Mouse (Mus musculus) embryonic facial prominence, embryonic 15.5 days (tissue): ENCODE data around the gene Uba52. TPM values are rescaled to one million over a fixed set of nuclear protein-coding genes. Genes with fewer than 3 reads are reported as not detected.
"Not testable (repeated sequence)": the region's sequence is repeated elsewhere in the genome, so short reads cannot be mapped to it uniquely, and the experiment has no call there.

ENCODE experiments used
- ATAC-seq: fragments of 200-750 bp; cut with Nextera tagmentation; 2 replicates; pipeline ENCODE4 v1.8.0; 2017; ENCODE audit warnings: low read depth, moderate TSS enrichment; ENCODE audit not compliant: insufficient number of reproducible peaks, low FRiP score, low TSS enrichment
- H3K27ac ChIP-seq: fragments of 300-500 bp; sonication (generic); replicated peaks from 2 replicates; pipeline ENCODE4 v1.5.1; 2015; ENCODE audit warnings: mild to moderate bottlenecking, inconsistent platforms
- H3K27me3 ChIP-seq: fragments of 300-500 bp; sonication (generic); 2 replicates; pipeline ENCODE4 v1.6.1; 2015; ENCODE audit warnings: inconsistent platforms
- H3K36me3 ChIP-seq: fragments of 300-500 bp; sonication (generic); 2 replicates; pipeline ENCODE4 v1.6.1; 2015; ENCODE audit warnings: mild to moderate bottlenecking, inconsistent platforms
- H3K4me1 ChIP-seq: fragments of 300-500 bp; sonication (generic); 2 replicates; pipeline ENCODE4 v1.6.1; 2015; ENCODE audit warnings: inconsistent platforms
- H3K4me2 ChIP-seq: fragments of 300-500 bp; sonication (generic); replicated peaks from 2 replicates; pipeline ENCODE4 v1.6.1; 2015; ENCODE audit warnings: mild to moderate bottlenecking, inconsistent platforms
- H3K4me3 ChIP-seq: fragments of 300-500 bp; sonication (generic); replicated peaks from 2 replicates; pipeline ENCODE4 v1.5.1; 2015; ENCODE audit warnings: mild to moderate bottlenecking, inconsistent platforms
- H3K9ac ChIP-seq: fragments of 300-500 bp; sonication (generic); 2 replicates; pipeline ENCODE4 v1.6.1; 2015; ENCODE audit warnings: inconsistent platforms
- H3K9me3 ChIP-seq: fragments of 300-500 bp; sonication (generic); replicated peaks from 2 replicates; pipeline ENCODE4 v1.6.1; 2016; ENCODE audit warnings: inconsistent platforms
- WGBS: fragments of 180-500 bp; shearing (Covaris S2); methylation state at CpG from one replicate; pipeline ENCODE4 v1.1.7; 2015; 5-methylcytosine and 5-hydroxymethylcytosine counted together
- polyA plus RNA-seq: library from polyadenylated mRNA; unstranded; fragments of >200 nt; fragmentation: Nextera tagmentation; extraction: Ambion mirVana; gene quantifications from 2 replicates; pipeline ENCODE4 v1.2.1, GENCODE M21; 2015

Uba52 gene
- polyA plus RNA-seq, 1 experiment from 2014 or later, result 1,016 TPM

GRCm38 (mm10) chr8:70512253-70512903 lies 1.8 kb upstream of the Uba52 start:
- H3K9me3 ChIP-seq, result no peaks in the 10 kb centered on the region
- WGBS, result 92% methylated on average over 11 of the region's 11 CpGs
- no peaks in the 10 kb centered on the region for H3K27me3 ChIP-seq
- no peak overlapping the region for H3K27ac ChIP-seq
- H3K36me3 ChIP-seq, result peaks cover 48% of the 10 kb centered on the region
- ATAC-seq, result no peak
- H3K4me3 ChIP-seq, result no peak overlapping the region
- H3K4me1 ChIP-seq, result peaks cover 21% of the 10 kb centered on the region
- H3K4me2 ChIP-seq, result no peak overlapping the region
- no peak overlapping the region for H3K9ac ChIP-seq

- no peak overlapping the region for H3K27ac ChIP-seq
- peak overlapping the region; percentile 77; the same call in 1 of the 2 replicates for H3K4me3 ChIP-seq
- H3K9ac ChIP-seq, result no peak overlapping the region
- no peaks in the 10 kb centered on the region for H3K27me3 ChIP-seq
- no peaks in the 10 kb centered on the region for H3K9me3 ChIP-seq
- H3K4me1 ChIP-seq, result peaks cover 27% of the 10 kb centered on the region
- H3K36me3 ChIP-seq, result peaks cover 54% of the 10 kb centered on the region
- no peak overlapping the region for H3K4me2 ChIP-seq
- no peak for ATAC-seq
- 94% methylated on average over 2 of the region's 2 CpGs for WGBS
Observed at GRCm38 (mm10) chr8:70511770-70512169, 1.2 kb upstream of the Uba52 start.

GRCm38 (mm10) chr8:70511174-70511573 lies 573 bp upstream of the Uba52 start:
- not testable (repeated sequence) for H3K9ac ChIP-seq, H3K27me3 ChIP-seq, ATAC-seq, H3K9me3 ChIP-seq
- WGBS, result 88% methylated on average over 6 of the region's 6 CpGs
- H3K4me1 ChIP-seq, result peaks cover 29% of the 10 kb centered on the region
- 0 out of 2 replicates have a peak overlapping the region, but pooled peaks have one; percentile 97 for H3K27ac ChIP-seq
- peak overlapping the region; percentile 86 for H3K4me2 ChIP-seq
- H3K4me3 ChIP-seq, result peak overlapping the region; percentile 77
- peaks cover 48% of the 10 kb centered on the region for H3K36me3 ChIP-seq

- H3K9ac ChIP-seq, result peak overlapping the region; percentile 94
- peak overlapping the region; percentile 97 for H3K27ac ChIP-seq
- H3K9me3 ChIP-seq, result no peaks in the 10 kb centered on the region
- H3K4me3 ChIP-seq, result peak overlapping the region; percentile 77
- peaks cover 40% of the 10 kb centered on the region for H3K36me3 ChIP-seq
- H3K27me3 ChIP-seq, result no peaks in the 10 kb centered on the region
- ATAC-seq, result no peak
- H3K4me1 ChIP-seq, result peaks cover 47% of the 10 kb centered on the region
- H3K4me2 ChIP-seq, result peak overlapping the region; percentile 86
- WGBS, result 8% methylated on average over 25 of the region's 25 CpGs
Observed at GRCm38 (mm10) chr8:70509281-70509952, 1.2 kb downstream of the Uba52 start.

- H3K9me3 ChIP-seq, result no peaks in the 10 kb centered on the region
- peak overlapping the region; percentile 97 for H3K27ac ChIP-seq
- peaks cover 68% of the 10 kb centered on the region for H3K4me1 ChIP-seq
- 0 out of 2 replicates have a peak overlapping the region, but pooled peaks have one; percentile 15 for H3K4me2 ChIP-seq
- 48% methylated on average over 5 of the region's 5 CpGs for WGBS
- peak overlapping the region; percentile 73; the same call in 1 of the 2 replicates for H3K4me3 ChIP-seq
- no peak overlapping the region for H3K9ac ChIP-seq
- H3K27me3 ChIP-seq, result peaks cover 8% of the 10 kb centered on the region; the same call in 1 of the 2 replicates
- no peak for ATAC-seq
- H3K36me3 ChIP-seq, result peaks cover 29% of the 10 kb centered on the region
Observed at GRCm38 (mm10) chr8:70507027-70507393, 3.6 kb downstream of the Uba52 start.

GRCm38 (mm10) chr8:70506328-70507026 lies 4.1 kb downstream of the Uba52 start, which contains the start of gene Rex1bd:
Gene Rex1bd, minus strand, starts transcription at chr8:70506752.
- H3K4me3 ChIP-seq, result peak within 1 kb of the TSS; percentile 73
- peak; percentile 88 for ATAC-seq
- H3K4me2 ChIP-seq, result peak within 1 kb of the TSS; percentile 83
- H3K4me1 ChIP-seq, result peaks cover 70% of the 10 kb centered on the region
- H3K27me3 ChIP-seq, result peaks cover 13% of the 10 kb centered on the region; the same call in 1 of the 2 replicates
- H3K36me3 ChIP-seq, result peaks cover 29% of the 10 kb centered on the region
- WGBS, result 2% methylated on average over 39 of the region's 40 CpGs
- no peaks in the 10 kb centered on the region for H3K9me3 ChIP-seq
- peak within 1 kb of the TSS; percentile 97 for H3K27ac ChIP-seq
- H3K9ac ChIP-seq, result peak within 1 kb of the TSS; percentile 73

GRCm38 (mm10) chr8:70505698-70506327 lies 4.8 kb downstream of the Uba52 start:
- Histone ChIP-seq H3K9ac (peak overlapping the region; percentile 40), H3K9me3 (no peaks in the 10 kb centered on the region), H3K4me3 (peak overlapping the region; percentile 73), H3K27me3 (peaks cover 20% of the 10 kb centered on the region), H3K36me3 (peaks cover 29% of the 10 kb centered on the region), H3K4me2 (peak overlapping the region; percentile 83), H3K4me1 (peaks cover 76% of the 10 kb centered on the region), H3K27ac (peak overlapping the region; percentile 97)
- 27% methylated on average over 32 of the region's 32 CpGs for WGBS
- ATAC-seq, result peak; percentile 9

- no peaks in the 10 kb centered on the region for H3K9me3 ChIP-seq
- peak overlapping the region; percentile 97 for H3K27ac ChIP-seq
- peak overlapping the region; percentile 73 for H3K4me3 ChIP-seq
- peak overlapping the region; percentile 83 for H3K4me2 ChIP-seq
- H3K9ac ChIP-seq, result no peak overlapping the region
- H3K36me3 ChIP-seq, result peaks cover 29% of the 10 kb centered on the region
- H3K27me3 ChIP-seq, result peaks cover 27% of the 10 kb centered on the region
- 55% methylated on average over 3 of the region's 3 CpGs for WGBS
- peaks cover 86% of the 10 kb centered on the region for H3K4me1 ChIP-seq
- no peak for ATAC-seq
Observed at GRCm38 (mm10) chr8:70504851-70505250, 5.8 kb downstream of the Uba52 start.

- 23% methylated on average over 16 of the region's 16 CpGs for WGBS
- no peaks in the 10 kb centered on the region for H3K9me3 ChIP-seq
- H3K9ac ChIP-seq, result no peak overlapping the region
- H3K4me2 ChIP-seq, result peak overlapping the region; percentile 83
- peak overlapping the region; percentile 97 for H3K27ac ChIP-seq
- peaks cover 29% of the 10 kb centered on the region for H3K36me3 ChIP-seq
- H3K4me1 ChIP-seq, result peaks cover 86% of the 10 kb centered on the region
- peak; percentile 52 for ATAC-seq
- peak overlapping the region; percentile 73 for H3K4me3 ChIP-seq
- peaks cover 31% of the 10 kb centered on the region for H3K27me3 ChIP-seq
Observed at GRCm38 (mm10) chr8:70504291-70504716, 6.3 kb downstream of the Uba52 start.

- H3K27me3 ChIP-seq, result peaks cover 36% of the 10 kb centered on the region
- H3K4me2 ChIP-seq, result peak overlapping the region; percentile 26; the same call in 1 of the 2 replicates
- H3K4me3 ChIP-seq, result peak overlapping the region; percentile 10; the same call in 1 of the 2 replicates
- peaks cover 82% of the 10 kb centered on the region for H3K4me1 ChIP-seq
- H3K27ac ChIP-seq, result peak overlapping the region; percentile 97
- H3K9me3 ChIP-seq, result no peaks in the 10 kb centered on the region
- H3K36me3 ChIP-seq, result peaks cover 19% of the 10 kb centered on the region
- H3K9ac ChIP-seq, result no peak overlapping the region
- ATAC-seq, result no peak
- 13% methylated on average over 46 of the region's 46 CpGs for WGBS
Observed at GRCm38 (mm10) chr8:70503062-70503750, 7.4 kb downstream of the Uba52 start.
